Mouse (Mus musculus): Measurements from ENCODE around the gene Zswim3.
A peak's percentile ranks its signal among the peaks of the same experiment; 100 is the strongest.

Gene Zswim3

DNA sequence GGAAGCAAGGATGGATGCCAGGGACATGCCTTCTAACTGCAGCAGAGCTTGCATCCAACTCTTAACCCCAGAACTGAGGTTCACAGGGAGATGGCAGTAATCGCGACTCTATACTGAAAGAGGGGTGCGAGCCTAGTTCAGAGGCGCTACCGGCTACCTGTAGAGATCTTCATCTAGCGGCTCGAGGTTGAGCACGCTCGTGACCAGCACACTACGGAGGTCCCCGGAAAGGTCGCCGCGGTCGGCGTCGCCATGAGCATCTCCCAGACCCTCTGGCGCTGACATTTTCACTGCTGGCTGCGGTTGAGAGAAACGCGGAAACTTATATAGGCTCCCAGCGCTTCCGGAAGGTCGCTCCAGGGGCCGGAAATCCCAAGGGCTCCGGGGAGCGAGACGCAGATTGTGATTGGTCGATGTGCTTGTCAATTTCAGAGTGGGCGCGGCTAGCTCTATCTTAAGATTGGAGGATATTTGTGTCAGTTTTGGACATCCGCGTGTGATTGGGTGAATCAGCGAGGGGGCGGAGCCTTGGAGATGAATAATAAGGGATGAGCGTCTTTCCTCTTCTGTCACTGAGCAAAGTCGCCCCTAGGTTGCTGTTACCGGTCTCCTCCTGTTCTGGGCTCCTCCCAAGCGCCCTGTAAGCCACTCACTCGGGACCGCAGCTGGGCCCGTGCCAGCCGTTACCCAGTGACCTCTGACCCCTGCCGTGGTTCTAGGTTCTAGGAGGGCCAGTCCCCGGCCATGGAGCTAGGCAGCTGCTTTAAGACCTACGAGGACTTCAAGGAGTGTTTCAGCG is at the start of gene Zswim3, which contains the start of gene Acot8:
Zswim3 (plus strand) TSS at position 566 of the 799 bp plus-strand sequence.
Acot8 (minus strand) TSS at position 350 of the 799 bp plus-strand sequence.
- peak; percentile 98 for DNase-seq

DNA sequence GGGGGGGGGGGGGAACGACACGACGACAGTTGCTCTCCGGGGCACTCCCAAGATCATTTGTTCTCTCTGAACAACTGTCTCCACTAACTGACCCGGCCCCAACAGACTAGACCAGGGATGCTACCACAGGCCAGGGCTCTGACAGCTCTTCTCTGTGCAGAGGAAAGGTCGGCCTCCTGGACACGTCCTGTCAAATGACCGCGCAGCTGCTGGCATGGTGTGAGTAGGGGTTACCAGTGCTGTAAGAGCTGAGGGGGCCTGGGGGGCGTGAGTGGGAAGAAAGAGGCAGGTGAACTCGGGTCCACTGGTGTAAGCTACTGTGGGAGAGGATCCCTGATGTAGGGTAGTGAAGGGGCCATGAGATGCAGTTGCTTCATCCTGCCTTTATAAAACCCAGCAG is 47.1 kb upstream of the Zswim3 start:
- DNase-seq: no peak

- DNase-seq: no peak
Observed at GRCm38 (mm10) chr2:164758692-164759091, 46.2 kb upstream of the Zswim3 start.

GRCm38 (mm10) chr2:164760059-164760833 is 44.7 kb upstream of the Zswim3 start:
- no peak for DNase-seq

- DNase-seq: no peak
Observed at GRCm38 (mm10) chr2:164761502-164761901, 43.4 kb upstream of the Zswim3 start.

DNA sequence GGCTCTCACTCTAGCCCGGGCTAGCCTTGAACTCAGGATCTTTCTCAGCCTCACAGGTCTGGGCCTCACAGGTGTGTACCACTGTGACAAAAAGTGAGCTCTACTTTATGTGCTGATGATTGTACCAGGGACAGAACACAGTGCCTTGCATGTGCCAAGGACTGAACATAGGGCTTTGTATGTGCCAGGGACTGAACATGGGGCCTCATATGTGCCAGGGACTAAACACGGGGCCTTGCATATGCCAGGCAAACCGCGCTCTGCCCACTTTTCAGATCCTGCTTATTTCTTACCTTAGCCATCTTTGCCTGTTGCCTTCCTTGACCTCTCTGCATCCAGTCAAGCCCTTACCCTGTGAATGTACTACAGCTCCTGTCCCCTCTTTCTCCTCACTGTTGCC is 42.9 kb upstream of the Zswim3 start:
- DNase-seq: no peak

- no peak for DNase-seq
Observed at GRCm38 (mm10) chr2:164762593-164762992, 42.3 kb upstream of the Zswim3 start.

DNA sequence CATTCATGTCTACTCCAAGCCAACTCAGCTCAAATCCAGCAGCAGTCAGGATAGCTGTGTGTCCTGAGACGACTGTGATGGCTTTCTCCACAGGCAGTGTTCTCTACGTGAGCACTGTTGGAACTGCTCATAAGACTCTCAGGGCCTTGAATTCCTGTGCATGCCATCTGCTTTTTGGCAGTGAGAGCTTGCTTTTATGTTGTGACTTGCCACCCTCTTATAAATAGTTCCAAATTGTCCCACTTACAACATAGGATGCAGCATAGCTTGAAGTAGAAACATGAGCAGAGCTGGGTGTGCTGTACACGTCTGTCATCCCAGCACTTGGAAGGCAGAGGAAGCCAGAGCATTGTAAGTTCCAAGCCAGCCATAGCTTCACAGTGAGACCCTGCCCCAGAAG is 39.1 kb upstream of the Zswim3 start:
- DNase-seq: no peak

DNA sequence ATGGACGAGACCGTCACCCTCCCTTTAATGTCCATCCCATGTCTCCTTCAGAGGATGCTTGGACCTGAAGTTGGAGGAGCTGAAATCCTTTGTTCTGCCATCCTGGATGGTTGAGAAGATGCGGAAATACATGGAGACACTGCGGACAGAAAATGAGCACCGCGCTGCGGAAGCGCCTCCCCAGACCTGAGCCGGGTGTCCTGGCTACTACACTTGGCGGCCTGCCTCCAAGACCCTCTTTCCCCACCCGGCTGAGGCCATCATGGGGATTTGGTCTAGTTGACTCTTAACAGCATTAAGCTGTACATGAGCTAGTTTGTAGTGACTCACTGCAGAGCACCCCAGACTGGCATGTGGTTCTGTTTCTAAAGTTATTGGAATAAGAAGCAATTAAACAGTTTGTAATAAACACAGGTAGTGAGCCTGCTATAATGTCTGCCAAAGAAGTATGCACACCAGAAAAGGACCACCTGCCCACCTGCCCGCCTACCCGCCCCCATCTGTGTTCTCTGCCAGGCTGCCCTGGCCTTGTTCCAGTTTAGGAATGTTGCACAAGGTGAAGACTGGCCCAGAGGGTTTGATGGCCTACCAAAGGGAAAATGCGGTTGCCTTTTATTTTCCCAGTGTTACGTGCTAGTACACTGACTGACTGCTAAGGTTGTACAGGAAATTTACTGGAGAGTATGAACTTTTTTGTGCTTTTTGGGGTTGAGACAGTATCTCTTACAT is 36.9 kb upstream of the Zswim3 start:
- no peak for DNase-seq

DNA sequence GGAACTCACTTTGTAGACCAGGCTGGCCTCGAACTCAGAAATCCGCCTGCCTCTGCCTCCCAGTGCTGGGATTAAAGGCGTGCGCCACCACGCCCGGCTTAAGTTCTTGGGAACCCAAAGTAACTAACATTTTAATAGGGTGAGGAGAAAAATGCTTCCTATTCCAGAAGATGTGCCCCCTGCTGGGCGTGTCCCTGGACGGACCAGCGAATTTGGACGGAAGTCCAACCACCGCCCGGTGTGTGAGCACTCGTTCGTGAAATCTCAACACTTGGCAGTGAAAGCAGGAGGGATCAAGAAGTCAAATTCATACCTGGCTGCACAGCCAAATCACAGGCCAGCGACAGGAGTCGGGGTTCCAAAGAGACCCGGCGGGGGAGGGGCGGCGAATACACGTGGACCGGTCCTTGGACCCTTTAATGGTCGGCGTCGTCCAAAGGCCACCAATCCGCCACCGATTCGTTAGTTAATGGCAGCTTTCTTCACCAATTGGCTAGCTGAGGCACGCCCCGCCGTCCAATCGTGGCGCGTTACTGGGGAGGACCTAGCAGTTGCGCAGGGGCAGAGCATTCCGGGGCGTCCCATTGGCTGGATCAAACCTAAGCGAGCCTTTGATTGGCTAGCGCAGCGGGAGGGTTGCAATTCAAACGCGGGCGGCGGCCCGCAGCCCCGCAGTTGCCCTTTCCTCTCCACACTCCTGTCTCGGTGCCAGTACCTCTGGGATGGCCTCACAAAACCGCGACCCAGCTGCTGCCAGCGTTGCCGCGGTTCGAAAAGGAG is 35.5 kb upstream of the Zswim3 start, which contains the start of gene Ube2c:
Ube2c (plus strand) TSS at position 641 of the 780 bp plus-strand sequence.
- peak; percentile 97 for DNase-seq

GRCm38 (mm10) chr2:164770279-164770678 is 34.6 kb upstream of the Zswim3 start:
- no peak for DNase-seq

- no peak for DNase-seq
Observed at GRCm38 (mm10) chr2:164771123-164771522, 33.8 kb upstream of the Zswim3 start.

GRCm38 (mm10) chr2:164773229-164773988 is 31.5 kb upstream of the Zswim3 start:
- DNase-seq: no peak

DNA sequence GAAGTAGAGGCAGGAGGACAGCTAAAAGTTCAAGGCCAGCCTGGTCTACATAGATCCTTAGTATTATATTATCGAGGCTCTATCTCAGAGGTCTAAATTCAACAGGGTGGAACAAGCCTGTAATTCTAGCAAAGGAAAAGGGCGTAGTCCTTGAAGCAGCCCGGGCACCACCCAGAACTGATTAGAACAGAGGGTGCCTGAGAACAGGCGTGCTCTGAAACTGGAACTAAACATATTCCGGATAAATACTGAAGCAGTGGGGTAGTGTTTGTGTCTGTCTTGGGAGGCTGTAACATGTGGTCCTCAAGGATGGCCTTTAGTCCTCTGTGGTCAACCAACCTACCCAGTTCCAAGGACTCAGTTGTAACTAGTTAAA is 30.9 kb upstream of the Zswim3 start:
- DNase-seq: no peak

- no peak for DNase-seq
Observed at GRCm38 (mm10) chr2:164776130-164776529, 28.8 kb upstream of the Zswim3 start.

- no peak for DNase-seq
Observed at GRCm38 (mm10) chr2:164776801-164777200, 28.1 kb upstream of the Zswim3 start.

- DNase-seq: no peak
Observed at GRCm38 (mm10) chr2:164777246-164778014, 27.5 kb upstream of the Zswim3 start.

GRCm38 (mm10) chr2:164778015-164778287 is 26.9 kb upstream of the Zswim3 start:
- no peak for DNase-seq

DNA sequence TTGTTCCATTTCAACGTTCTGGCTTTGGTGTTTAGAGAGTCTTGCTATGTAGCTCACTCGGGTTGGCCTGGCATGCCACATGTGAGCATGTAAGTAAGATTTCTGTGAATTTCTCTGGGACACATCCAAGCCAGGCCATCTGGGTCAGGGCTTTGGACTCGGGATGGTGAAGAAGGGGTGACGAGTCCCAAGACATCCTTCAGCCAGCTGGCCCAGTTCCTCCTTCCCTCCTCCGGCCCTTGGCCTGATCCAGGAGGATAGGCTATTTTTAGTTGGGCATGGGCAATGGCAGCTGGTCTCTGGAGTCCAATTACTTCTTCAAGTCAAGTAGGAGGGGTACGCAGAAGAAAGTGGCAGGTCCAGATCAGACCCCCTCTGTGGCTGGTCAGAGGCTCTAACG is 26.1 kb upstream of the Zswim3 start:
- DNase-seq: no peak

DNA sequence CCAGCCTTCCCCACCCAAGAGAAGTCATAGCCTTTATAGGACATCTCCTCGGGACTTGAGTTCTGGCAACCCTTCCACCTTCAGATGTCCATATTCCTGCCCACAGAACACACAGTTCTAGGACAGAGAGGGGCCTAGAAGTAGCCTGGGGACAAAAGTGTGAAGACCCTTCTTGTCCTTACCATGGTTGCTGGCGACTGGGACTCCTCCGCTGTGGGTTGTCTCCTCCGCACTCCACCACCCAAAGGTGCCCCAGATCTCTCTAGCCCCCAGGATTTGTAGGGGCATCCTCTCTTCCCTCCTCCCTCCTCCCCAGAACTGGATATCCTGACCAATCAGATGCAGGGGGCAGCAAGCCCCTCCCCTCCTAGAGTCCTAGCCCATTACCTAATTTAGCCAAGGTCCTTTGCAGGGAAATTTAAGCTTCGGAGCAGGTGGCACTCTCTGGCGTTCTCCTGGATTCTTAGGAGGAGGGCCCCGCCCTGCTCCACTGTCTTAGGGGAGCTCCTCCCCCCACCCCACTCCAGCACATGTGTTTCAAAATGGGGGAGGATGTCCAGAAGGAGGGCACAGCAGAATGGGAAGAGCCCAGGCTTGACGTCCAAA is 25.3 kb upstream of the Zswim3 start, which contains the start of gene Tnnc2:
Tnnc2 (minus strand) TSS at position 487 of the 606 bp plus-strand sequence.
- DNase-seq: no peak

GRCm38 (mm10) chr2:164781876-164782275 is 23.0 kb upstream of the Zswim3 start:
- DNase-seq: no peak
